ENCODE assay signal across 15 mouse cellular contexts in genomic region chr4:57687583-57687982, GRCm38 (mm10).
"Had no signal": no experiment of that assay in that cellular context is flagged by ENCODE, and none has a peak within 500 bp of the region (broad histone marks: within the 10 kb centered on the region; RNA-seq: fewer than 3 reads in every experiment).

No protein-coding gene starts in this region.

- ATAC-seq: midbrain, embryonic 15.5 days had no signal

- DNase-seq: kidney, adult 18-20 months; kidney, adult 9 months; kidney, postnatal 14 days; kidney, postnatal 4 days; liver, embryonic 13.5 days; lung, adult 2 months; lung, postnatal 14 days; lung, postnatal 4 days; right cerebral cortex, postnatal 4 days; thymus, postnatal 25 days had no signal

- H3K27ac ChIP-seq: liver, embryonic 13.5 days; midbrain, embryonic 12.5 days; midbrain, embryonic 15.5 days; neural tube, embryonic 12.5 days; neural tube, embryonic 15.5 days; stomach, postnatal 0 days had no signal

- H3K4me3 ChIP-seq: liver, embryonic 13.5 days; midbrain, embryonic 12.5 days; midbrain, embryonic 15.5 days; neural tube, embryonic 12.5 days; neural tube, embryonic 15.5 days had no signal
